Mouse (Mus musculus): ENCODE results near the gene Galntl6.

Gene Galntl6

DNA sequence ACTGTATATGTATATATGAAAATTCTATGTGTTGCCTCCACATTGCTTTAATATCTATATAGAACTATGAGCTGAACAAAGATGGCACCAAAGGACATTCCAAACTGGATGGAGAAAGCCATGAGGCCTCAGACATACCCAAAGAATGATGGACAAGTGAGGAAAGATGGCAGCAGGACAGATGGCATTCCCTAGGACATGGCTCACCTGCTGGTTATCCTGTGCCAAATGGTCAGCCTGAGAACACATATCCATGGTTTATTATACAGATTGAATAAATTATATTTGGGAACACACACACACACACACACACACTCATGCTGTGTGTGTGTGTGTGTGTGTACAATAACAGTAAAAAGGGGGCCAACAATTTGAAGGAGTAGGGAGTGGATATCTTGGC lies 1063.4 kb downstream of the Galntl6 start:
- DNase-seq (ENCODE audit: low spot score in 2 of 2) = no peak

DNA sequence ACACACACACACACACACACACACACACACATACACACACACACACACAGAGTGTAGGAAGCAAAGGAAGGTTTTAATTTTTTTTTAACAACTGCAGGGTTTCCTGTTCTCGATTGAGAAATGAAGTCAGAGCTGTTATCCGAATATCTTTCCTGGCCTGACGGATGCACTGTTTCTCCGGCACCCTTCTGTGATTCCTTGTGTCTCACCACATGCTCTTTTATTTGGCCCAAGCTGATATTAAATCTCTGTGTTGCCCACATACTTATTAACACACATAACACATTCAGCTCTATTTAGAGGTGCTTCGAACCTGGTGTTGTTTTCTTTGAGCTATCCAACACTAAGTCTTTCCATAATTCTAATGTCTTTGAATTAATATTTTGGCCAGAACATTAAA lies 1069.0 kb downstream of the Galntl6 start:
- DNase-seq (ENCODE audit: low spot score in 2 of 2) = no peak

DNA sequence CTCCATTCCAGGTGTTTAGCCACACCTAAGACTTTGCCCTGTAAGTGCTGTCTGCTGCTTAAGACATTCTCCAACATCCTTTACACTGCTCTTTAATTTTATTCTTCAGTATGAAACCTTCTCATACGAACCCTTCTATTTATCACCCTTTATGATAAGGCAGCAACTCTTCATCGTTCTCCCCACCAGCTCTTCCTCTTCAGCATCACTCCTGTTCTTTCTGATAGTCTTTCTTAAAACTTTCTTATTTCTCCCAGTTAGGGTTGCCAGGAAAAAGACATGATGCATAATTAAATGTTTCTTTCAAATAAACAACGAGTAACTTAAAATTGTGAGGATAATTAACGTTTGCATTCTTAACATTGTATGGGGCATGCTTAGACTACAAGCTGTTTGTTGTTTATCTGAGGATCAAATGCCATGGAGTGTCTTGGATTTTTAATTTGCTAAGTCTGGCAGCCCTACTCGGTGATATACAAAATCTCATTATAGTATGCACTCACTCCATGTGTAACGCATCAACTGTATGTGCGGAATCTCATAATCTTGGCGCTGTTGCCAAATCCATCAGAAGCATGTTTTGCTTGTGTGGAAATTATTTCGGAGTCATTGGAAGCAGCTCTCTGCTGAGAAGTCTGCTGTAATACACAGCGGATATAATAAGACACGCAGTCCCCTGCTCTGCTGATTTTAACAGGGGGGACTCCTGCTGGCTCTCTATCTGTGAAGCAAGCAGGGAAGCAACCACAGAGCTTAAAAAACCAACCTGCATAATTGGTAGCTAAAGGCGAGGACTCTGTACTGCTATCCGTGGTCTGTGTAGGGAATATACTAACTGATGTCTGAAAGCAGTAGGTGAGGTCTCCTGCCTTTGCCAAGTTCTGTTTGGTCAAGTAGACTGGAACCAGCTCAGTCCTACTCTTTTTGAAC lies 1069.7 kb downstream of the Galntl6 start:
- no peak for DNase-seq (ENCODE audit: low spot score in 2 of 2)

- DNase-seq (ENCODE audit: low spot score in 2 of 2) = no peak
These were observed 1071.0 kb downstream of the Galntl6 start for GRCm38 (mm10) chr8:57841446-57841845.

DNA sequence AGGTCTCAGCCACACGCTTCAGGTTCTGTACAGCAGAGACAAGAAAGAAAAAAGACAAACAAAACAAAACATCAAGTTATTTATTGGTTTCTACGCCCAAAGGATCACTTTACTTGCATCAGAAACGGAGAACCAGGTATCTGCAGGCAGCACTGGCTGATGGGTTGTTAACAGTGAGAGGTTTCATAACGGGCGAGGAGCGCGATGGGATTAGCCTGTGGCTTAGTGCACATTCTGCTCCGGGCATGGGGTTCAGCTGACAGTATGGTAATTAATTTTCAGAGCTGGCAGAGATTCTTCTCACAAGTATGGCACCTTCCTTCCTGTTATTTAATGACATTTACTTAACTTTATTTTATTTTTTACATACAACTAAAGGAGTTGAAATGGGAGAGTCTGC lies 1075.1 kb downstream of the Galntl6 start:
- DNase-seq (ENCODE audit: low spot score in 2 of 2) = no peak

GRCm38 (mm10) chr8:57836981-57837380 lies 1075.5 kb downstream of the Galntl6 start:
- DNase-seq (ENCODE audit: low spot score in 2 of 2) = no peak

GRCm38 (mm10) chr8:57836201-57836883 lies 1076.1 kb downstream of the Galntl6 start:
- no peak for DNase-seq (ENCODE audit: low spot score in 2 of 2)

GRCm38 (mm10) chr8:57823151-57823550 lies 1089.3 kb downstream of the Galntl6 start:
- DNase-seq (ENCODE audit: low spot score in 2 of 2) = no peak

- no peak for DNase-seq (ENCODE audit: low spot score in 2 of 2)
These were observed 1096.4 kb downstream of the Galntl6 start for GRCm38 (mm10) chr8:57816034-57816433.

- DNase-seq (ENCODE audit: low spot score in 2 of 2) = no peak
These were observed 1105.4 kb downstream of the Galntl6 start for GRCm38 (mm10) chr8:57807060-57807459.

GRCm38 (mm10) chr8:57805094-57805493 lies 1107.3 kb downstream of the Galntl6 start:
- DNase-seq (ENCODE audit: low spot score in 2 of 2) = no peak

GRCm38 (mm10) chr8:57803821-57804220 lies 1108.6 kb downstream of the Galntl6 start:
- DNase-seq (ENCODE audit: low spot score in 2 of 2) = no peak

DNA sequence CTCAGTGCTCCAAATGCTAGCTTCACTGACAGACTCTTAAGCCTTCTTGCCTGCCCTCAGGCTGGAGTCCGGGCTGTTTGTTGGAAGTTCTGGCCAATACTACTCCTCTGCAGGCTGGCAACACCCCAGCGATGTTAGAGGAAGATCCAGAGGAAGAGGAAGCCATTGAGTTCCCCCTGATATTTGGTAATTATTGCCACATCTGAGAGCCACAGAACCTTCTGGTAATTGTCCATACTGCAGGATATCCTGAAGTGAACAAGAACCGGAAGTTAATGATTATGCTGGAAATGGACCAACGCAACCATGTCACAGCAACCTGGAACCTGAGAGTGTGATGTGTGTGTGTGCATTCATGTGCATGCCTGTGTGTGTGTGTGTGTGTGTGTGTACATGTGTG lies 1111.2 kb downstream of the Galntl6 start:
- DNase-seq (ENCODE audit: low spot score in 2 of 2) = no peak

DNA sequence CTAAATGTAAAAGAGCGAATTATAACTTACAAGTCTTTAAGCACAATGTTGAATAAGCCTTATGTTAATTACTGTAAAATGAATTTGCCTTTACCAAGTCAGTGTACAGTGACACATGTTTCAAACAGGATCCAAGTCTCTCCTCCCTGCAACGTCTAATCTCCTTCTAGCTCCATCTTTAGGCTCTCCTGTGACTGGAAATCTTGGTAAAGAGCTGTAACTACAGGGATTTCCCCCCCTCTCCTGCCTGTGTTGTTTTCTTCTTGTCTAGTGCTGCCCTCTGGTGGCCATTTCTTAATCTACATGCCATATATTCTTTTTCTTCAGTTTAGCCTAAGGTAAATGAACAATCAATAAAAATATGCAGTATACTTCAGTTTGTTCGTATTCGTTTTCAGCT lies 1112.1 kb downstream of the Galntl6 start:
- DNase-seq (ENCODE audit: low spot score in 2 of 2) = peak; percentile 49 to 61

DNA sequence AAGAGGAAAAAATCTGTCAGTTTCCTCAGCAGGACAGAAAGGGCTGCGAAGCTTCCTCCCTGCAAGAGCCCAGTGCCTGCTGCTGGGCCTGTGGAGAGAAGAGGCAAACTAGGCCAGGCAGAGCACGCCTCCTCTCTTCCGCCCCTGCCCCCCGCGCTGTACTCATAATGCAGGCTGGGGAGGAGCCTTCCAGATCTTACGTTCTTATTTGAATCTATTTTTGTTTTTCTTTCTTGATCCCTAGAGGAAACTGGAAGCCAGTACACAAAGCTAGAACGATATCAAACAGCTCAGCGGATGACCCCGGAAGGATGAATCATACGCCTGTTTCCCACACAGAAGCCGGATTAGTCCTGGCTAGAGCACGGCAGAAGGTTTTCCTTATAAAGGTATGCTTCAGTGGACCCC lies 1112.6 kb downstream of the Galntl6 start:
- peak; percentile 26 to 53 for DNase-seq (ENCODE audit: low spot score in 2 of 2)

- DNase-seq (ENCODE audit: low spot score in 2 of 2) = no peak
These were observed 1119.0 kb downstream of the Galntl6 start for GRCm38 (mm10) chr8:57793455-57793854.

DNA sequence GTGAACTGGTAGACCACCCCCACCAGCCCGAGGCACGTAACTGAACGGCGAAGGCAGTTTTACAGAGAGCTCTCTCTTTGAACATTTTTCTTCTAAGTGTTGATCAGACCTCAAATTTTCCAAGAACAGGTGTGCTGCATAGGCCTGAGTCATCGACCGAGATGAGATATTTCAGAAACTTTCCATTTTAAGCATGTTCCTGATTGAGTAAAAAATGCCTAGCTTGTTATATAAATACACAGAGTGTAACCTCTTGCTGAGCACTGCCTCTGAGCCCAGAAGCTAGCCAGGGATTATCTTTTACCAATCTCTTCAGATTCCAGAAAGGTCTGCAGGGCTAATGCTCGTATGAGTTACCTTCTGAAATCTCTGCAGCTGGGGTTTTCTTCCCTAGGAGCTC lies 1120.2 kb downstream of the Galntl6 start:
- peak in 1 of 2 experiments; percentile 16 for DNase-seq (ENCODE audit: low spot score in 2 of 2)

DNA sequence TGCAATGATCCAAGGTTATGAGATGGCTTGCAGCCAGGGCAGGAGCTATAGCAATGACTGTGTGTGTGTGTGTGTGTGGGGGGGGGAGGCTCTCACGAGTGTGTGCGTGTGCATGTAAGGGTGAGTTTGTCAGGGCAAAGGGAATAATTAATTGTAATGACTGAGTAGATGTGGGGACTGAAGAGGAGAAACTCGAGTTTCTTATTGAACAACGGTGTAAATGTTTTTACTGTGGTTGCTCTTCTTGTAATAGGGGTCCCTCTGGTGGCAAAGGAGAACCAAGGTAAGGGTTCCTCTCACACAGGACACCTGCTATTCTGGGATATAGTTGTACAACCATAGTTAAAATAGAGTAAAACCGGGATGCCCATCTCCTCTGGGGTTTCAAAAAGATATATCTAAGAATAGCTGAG lies 1121.1 kb downstream of the Galntl6 start:
- no peak for DNase-seq (ENCODE audit: low spot score in 2 of 2)

- no peak for DNase-seq (ENCODE audit: low spot score in 2 of 2)
These were observed 1132.9 kb downstream of the Galntl6 start for GRCm38 (mm10) chr8:57779551-57779950.

DNA sequence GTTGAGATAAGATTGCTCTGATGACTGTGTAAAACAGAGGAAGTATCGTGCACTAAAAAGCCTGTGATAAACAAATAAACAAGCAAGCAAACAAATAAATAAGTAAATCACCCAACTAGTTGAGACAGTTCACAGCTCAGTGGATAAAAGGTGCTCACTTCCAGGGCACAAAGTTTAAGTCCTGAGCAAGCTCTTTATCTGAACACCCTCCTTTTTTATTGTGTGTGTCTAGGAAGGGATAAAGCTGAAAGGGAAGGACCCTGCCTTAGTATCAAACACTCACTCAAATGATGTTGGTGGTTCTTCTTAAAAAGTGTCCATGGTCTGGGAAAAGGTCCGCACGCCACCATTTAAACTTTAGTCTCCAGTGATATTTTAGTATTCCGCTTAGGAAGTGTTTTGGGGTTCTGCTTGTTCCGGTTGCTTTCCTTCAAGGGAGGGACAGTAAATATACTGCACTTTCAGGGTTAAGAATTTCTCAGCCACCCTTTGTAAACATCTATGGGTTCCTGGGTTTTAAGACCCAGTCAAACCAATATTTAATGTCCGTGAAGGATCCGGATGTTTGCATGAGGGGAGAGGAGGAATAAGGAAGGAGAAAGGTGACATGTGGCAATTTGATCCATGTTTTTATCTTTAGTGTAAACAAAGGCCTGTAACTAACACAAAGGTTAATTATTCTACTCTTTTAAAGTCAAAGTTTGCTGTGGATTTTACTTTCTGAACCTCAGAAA lies 1134.3 kb downstream of the Galntl6 start:
- DNase-seq (ENCODE audit: low spot score in 2 of 2) = no peak

- no peak for DNase-seq (ENCODE audit: low spot score in 2 of 2)
These were observed 1135.7 kb downstream of the Galntl6 start for GRCm38 (mm10) chr8:57776723-57777122.

- peak in 1 of 2 experiments; percentile 22 for DNase-seq (ENCODE audit: low spot score in 2 of 2)
These were observed 1139.6 kb downstream of the Galntl6 start for GRCm38 (mm10) chr8:57772732-57773265.
